Mouse (Mus musculus): ENCODE data around the gene Arnt2.

Gene Arnt2

GRCm38 (mm10) chr7:84348145-84348911 lies 61.6 kb downstream of the Arnt2 start:
- DNase-seq (ENCODE audit: low spot score in 2 of 2): no peak

- DNase-seq (ENCODE audit: low spot score in 2 of 2): no peak
Observed at GRCm38 (mm10) chr7:84343160-84343559, 66.8 kb downstream of the Arnt2 start.

DNA sequence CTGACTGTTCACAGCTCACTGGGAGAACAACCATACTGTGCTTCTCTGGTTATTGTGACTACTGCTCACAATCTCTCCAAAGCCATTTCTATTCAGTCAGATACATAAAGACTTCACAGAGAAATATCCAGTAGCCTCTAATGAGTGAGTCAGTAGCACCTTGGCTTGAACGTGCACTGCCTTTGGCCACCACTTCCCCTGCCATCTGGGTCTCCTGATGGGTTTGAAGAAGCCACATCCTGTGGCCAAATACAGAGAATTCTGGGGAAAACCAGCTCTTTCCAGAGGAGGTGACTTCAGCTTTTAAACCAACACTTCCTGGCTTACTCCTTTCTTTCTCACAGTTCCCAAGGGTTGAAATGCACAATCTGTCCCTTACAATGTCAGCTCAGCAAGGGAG lies 69.0 kb downstream of the Arnt2 start:
- DNase-seq (ENCODE audit: low spot score in 2 of 2): no peak

- no peak for DNase-seq (ENCODE audit: low spot score in 2 of 2)
Observed at GRCm38 (mm10) chr7:84339186-84339585, 70.8 kb downstream of the Arnt2 start.

GRCm38 (mm10) chr7:84337768-84338167 lies 72.2 kb downstream of the Arnt2 start:
- DNase-seq (ENCODE audit: low spot score in 2 of 2): no peak

DNA sequence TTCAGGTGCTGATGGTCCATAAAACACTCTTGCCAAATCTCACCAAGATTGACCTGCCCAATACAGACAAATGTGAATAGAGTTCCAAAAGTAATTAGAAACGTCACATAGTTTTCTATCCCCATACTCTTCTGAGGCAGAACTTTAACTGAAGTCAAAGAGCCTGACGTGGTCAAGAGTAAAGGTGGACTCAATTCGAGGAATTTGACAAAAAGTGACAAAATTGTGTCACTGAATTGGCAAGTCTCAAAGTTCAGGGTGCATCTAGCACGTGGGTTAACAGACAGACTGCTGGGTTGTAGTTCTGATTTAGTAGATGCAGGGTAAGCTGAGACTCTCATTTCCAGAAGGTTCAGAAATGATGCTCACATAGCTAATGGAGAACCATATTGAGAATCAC lies 73.1 kb downstream of the Arnt2 start:
- no peak for DNase-seq (ENCODE audit: low spot score in 2 of 2)

GRCm38 (mm10) chr7:84336580-84336886 lies 73.4 kb downstream of the Arnt2 start:
- no peak for DNase-seq (ENCODE audit: low spot score in 2 of 2)

DNA sequence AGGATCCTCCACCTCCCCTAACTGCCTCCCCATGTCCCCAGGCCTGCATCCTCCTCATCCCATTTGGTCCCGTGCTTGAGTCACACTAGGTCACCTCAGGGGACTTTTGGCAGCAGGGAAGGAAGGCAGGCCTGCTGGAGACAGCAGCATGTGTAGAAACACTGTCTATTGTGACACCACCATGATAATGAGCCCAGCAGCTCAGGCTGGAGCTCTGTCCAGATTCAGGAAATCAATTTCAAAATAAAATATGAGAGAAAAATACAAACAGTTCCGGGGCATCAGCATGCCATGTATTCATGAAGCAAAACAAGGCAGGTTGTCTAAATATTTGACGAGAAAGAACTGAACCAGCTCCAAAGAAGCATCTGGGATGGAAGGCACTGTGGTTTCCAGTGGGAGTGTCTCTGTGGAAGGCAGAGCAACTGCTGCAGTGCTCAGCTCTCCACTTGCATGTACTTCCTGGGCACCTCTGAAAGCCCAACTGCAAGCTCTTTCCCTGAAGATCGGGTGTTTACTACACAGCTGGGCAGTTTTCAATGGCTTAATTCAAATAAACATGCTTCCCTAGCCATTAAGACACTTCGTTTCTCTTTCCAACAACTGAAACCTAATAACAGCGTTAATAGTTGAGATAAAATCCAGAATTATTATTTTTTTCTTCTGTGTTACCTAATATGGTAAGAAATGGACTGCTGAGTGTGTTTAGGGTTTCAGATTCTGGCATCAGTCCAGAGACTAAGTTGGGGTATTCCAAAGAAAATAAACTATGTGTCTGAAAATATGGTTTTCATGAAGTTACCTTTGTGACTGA lies 74.0 kb downstream of the Arnt2 start:
- no peak for DNase-seq (ENCODE audit: low spot score in 2 of 2)

GRCm38 (mm10) chr7:84333996-84334395 lies 76.0 kb downstream of the Arnt2 start:
- DNase-seq (ENCODE audit: low spot score in 2 of 2): no peak

- no peak for DNase-seq (ENCODE audit: low spot score in 2 of 2)
Observed at GRCm38 (mm10) chr7:84332295-84333168, 77.4 kb downstream of the Arnt2 start.

DNA sequence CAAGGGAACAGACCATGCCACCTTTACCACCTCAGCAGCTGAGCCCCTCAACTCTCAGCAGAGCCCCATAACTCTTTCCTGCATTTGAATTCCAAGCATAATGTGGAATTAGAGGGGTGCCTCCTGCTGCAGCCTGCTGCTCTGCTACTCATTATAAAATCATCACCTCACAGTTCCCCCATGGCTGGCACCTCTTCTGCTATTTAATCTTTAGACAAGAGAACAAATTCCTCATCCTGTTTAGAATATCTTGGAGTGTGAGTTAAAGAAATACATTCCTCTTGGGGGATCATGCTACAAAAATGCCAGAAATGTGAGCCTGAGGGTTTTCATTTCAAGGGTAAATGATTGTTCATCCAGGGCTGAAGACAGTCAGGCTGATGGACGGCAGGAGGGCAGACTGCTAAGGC lies 80.8 kb downstream of the Arnt2 start:
- DNase-seq (ENCODE audit: low spot score in 2 of 2): no peak

DNA sequence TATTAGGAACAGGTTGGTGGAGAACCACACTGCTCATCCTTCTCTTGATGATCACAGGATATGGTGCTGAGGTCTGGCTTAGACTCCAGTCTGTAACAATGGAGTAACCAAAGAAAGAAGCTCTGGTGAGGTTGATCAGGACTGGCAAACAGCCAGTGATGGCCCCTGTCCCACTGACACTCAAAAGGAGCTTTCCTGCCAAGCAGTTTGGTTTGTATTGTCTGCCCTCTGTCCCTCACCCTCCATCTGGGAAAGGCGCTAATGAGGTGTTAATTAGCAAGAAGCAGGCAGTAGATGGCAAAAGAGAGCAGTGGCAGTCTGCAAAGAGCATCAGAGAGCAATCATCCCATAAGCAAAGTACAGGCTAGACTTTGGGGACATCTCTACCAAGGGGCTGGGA lies 81.2 kb downstream of the Arnt2 start:
- peak in 1 of 2 experiments; percentile 37 for DNase-seq (ENCODE audit: low spot score in 2 of 2)

DNA sequence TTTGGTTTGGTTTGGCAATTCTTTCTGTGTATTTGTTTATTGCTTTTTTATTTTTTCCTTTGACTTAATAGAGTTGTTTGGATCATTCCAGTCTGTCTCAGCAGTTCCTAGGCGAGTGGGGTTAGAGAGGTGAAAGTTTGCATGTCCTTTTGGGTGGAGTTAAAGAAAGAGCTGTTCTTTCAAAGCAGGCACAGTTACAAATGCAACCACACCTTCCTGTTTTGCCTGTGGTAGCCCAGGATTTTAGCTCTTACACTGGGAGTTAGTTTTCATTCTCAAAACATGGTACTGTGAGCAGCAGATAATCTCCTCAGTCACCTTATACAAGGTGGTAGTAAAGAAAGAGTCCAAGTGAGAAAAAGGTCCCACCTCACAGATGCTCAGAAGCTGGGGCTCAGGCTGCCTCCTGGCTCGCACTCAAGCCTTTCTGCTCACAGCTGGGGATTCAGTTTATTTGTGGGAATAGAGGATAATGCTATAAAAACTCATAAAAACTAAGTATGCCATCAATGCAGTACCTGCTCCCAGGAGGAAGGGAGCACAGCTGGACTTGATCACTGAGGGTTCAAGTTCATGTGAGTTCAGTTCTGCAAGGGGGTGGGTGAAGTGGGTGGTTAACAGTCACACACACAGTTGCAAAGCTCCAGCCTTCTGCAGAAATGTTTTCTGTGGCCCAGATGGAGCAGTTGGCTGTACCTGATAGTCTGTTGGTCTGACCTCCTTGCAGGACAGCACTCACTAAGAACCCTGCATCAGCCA lies 84.2 kb downstream of the Arnt2 start:
- no peak for DNase-seq (ENCODE audit: low spot score in 2 of 2)

DNA sequence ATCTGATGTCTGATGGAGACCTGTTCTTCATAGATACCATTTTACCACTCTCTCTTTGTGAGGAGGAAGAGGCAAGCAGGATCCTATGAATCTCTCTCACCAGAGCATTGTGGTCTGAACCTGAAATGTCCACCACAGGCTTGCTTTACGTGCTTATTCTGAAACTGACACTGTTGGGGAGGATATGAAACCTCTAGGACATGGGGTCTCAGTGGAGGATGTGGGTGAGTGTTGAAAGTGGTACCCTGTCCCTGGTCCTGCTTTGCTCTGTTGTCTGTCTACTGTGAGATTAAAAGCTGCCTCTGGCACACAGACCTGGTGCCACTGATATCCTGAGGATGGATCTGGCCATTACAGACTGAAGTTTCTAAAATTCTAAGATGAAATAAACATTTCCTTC lies 88.4 kb downstream of the Arnt2 start:
- no peak for DNase-seq (ENCODE audit: low spot score in 2 of 2)

DNA sequence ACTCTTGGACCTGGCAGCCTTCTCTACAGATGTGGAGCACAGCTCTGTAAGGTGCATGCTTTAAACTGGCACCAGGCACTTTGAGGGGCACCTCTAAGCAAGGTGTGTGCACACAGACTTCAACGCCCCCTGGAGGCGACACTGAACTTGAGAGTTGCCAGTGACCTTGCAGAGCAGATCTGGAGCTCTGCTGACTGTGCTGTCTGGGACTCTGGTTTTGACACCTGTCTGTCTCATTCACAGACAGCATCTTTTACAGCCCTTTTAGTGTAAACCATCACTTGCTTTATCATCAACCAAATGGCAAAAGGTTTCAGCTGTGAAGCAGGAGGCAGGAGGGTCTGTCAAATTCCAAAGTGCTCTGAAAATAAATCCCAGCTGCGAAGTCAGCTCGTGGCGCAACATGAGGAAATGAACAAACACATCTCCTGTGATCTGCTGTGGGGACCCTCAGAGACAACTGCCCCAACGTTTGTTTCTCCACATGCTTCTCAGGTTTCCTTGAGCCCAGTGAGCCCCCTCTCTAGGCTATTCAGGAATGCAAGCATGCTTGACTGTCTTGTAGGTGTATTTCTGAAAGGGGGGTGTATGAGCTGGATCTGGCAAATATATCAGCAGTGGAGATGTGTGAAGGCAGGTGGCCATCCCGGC lies 94.5 kb downstream of the Arnt2 start:
- no peak for DNase-seq (ENCODE audit: low spot score in 2 of 2)

DNA sequence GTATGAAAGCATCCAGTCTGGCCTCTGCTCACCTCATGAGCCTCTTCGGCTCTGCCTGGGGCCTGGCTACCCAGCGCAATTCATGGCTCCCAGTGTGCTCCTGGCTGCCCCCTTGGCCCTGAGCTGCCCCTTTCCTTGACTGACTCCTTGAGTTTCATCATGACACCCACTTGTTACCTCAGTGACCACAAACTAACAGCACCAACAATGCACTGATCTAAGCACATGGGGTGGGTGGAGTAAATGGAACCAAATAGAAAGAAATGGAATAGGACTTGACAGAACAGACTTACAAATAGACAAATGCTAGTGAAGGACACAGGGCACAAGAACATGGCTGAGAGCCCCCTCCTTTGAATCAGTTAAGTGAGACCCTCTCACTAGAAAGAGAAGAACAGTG lies 95.2 kb downstream of the Arnt2 start:
- DNase-seq (ENCODE audit: low spot score in 2 of 2): no peak

- no peak for DNase-seq (ENCODE audit: low spot score in 2 of 2)
Observed at GRCm38 (mm10) chr7:84311624-84312023, 98.4 kb downstream of the Arnt2 start.

GRCm38 (mm10) chr7:84310909-84311311 lies 99.1 kb downstream of the Arnt2 start:
- no peak for DNase-seq (ENCODE audit: low spot score in 2 of 2)

- peak in 1 of 2 experiments; percentile 33 for DNase-seq (ENCODE audit: low spot score in 2 of 2)
Observed at GRCm38 (mm10) chr7:84307329-84307925, 102.5 kb downstream of the Arnt2 start.

DNA sequence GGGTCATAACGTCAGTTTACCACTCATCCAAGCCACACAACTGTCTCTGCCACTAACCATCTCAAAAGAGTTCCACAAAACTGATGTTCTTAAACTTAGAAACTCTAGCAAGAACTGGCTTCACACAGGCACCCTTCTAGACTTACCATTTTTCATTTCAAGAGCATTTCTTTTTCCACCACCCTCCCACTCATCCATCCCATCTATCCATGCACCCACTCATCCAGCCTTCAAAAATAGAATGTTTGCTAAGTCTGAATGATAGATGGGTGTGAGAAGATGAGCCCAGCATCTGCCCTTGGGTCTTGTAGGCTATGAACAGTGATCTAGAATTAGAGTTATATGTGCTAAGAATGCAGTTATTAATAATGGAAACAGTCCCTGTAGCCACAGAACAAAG lies 109.7 kb downstream of the Arnt2 start:
- no peak for DNase-seq (ENCODE audit: low spot score in 2 of 2)

DNA sequence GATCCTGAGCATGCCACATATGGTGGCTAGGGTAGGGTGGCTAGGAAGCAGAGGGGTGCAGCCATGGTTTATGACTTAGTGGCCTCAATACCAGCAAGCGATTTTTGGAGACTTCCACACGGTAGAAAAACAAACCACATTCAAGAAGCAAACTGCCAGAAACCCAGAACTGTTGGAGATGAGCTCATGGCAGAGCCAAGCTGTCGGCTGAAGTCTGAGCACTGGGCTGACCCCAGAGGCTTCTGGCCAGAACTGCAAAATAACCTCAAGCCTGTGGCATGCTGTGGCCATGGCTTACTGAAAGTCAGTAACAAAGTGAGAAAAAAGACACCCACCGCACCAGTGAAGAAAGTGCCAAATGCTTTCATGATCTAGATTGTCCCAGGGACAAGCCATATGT lies 110.4 kb downstream of the Arnt2 start:
- no peak for DNase-seq (ENCODE audit: low spot score in 2 of 2)

Data from cerebellum, postnatal 4 days (tissue).